Comparison of ENCODE assay signal across 7 mouse cellular contexts in genomic region chr15:103167042-103167615, GRCm38 (mm10). TPM values are rescaled to one million over a fixed set of nuclear protein-coding genes. Genes with fewer than 3 reads are reported as not detected.
DNase-seq lines count a peak whose midpoint lies in the region; ATAC-seq and TF ChIP-seq lines count a peak whose summit lies in the region.

Gene Smug1, minus strand, starts transcription at chr15:103167092.

- WGBS in spleen, adult 2 months, result 75% methylated on average over 6 of the region's 6 CpGs
- 19% methylated on average over 6 of the region's 6 CpGs for WGBS in forebrain, embryonic 15.5 days
- WGBS in hindbrain, postnatal 0 days, result 40% methylated on average over 6 of the region's 6 CpGs

- no peaks in the 10 kb centered on the region for H3K9me3 ChIP-seq in forebrain, embryonic 15.5 days
- H3K9me3 ChIP-seq in hindbrain, postnatal 0 days (ENCODE audit: low read length), result no peaks in the 10 kb centered on the region

- H3K36me3 ChIP-seq in spleen, adult 2 months (ENCODE audit: control insufficient read depth, insufficient read depth, low read length), result no peaks in the 10 kb centered on the region
- no peaks in the 10 kb centered on the region for H3K36me3 ChIP-seq in forebrain, embryonic 15.5 days
- H3K36me3 ChIP-seq in hindbrain, postnatal 0 days (ENCODE audit: insufficient read depth, low read length), result no peaks in the 10 kb centered on the region

- no peak within 1 kb of the TSS for H3K4me2 ChIP-seq in forebrain, embryonic 15.5 days (replicated peaks)
- no peak within 1 kb of the TSS for H3K4me2 ChIP-seq in hindbrain, postnatal 0 days (ENCODE audit: low read depth, low read length)

- TF ChIP-seq POLR2A in spleen, adult 2 months (IDR thresholded peaks at IDR 0.05; ENCODE audit: low read depth, low read length), result no peak

- no peak within 1 kb of the TSS for H3K4me3 ChIP-seq in spleen, adult 2 months (ENCODE audit: extremely low read depth, insufficient read depth, insufficient read length)
- H3K4me3 ChIP-seq in forebrain, embryonic 15.5 days, result no peak within 1 kb of the TSS
- no peak within 1 kb of the TSS for H3K4me3 ChIP-seq in hindbrain, postnatal 0 days (ENCODE audit: low read length)

- peaks cover 20% of the 10 kb centered on the region for H3K4me1 ChIP-seq in spleen, adult 2 months (ENCODE audit: control insufficient read depth, insufficient read depth, insufficient read length)
- peaks cover 34% of the 10 kb centered on the region for H3K4me1 ChIP-seq in forebrain, embryonic 15.5 days
- peaks cover 3% of the 10 kb centered on the region; the same call in 1 of the 2 replicates for H3K4me1 ChIP-seq in hindbrain, postnatal 0 days (ENCODE audit: insufficient read depth, low read length)

- H3K9ac ChIP-seq in forebrain, embryonic 15.5 days (replicated peaks), result no peak within 1 kb of the TSS
- no peak within 1 kb of the TSS for H3K9ac ChIP-seq in hindbrain, postnatal 0 days (replicated peaks; ENCODE audit: low read length)

- ATAC-seq in forebrain, embryonic 15.5 days (replicated peaks), result no peak
- ATAC-seq in hindbrain, postnatal 0 days, result no peak

- DNase-seq in spleen, adult 2 months (ENCODE audit: low read depth in 1 of 2, low spot score in 2 of 2), result no peak
- no peak for DNase-seq in spleen, adult 18-20 months
- DNase-seq in hindbrain, postnatal 0 days (ENCODE audit: low spot score), result no peak
- peak; percentile 30 for DNase-seq in neural tube, embryonic 10.5 days (ENCODE audit: extremely low spot score, low spot score)
- DNase-seq in kidney, adult 11 months, result no peak
- DNase-seq in cerebellum, adult 11 months, result no peak

- peaks cover 7% of the 10 kb centered on the region; the same call in 1 of the 2 replicates for H3K27me3 ChIP-seq in spleen, adult 2 months (ENCODE audit: control insufficient read depth, insufficient read depth, low read length)
- peaks cover 66% of the 10 kb centered on the region for H3K27me3 ChIP-seq in forebrain, embryonic 15.5 days
- H3K27me3 ChIP-seq in hindbrain, postnatal 0 days (ENCODE audit: insufficient read depth, low read length), result peaks cover 28% of the 10 kb centered on the region

- H3K27ac ChIP-seq in spleen, adult 2 months (ENCODE audit: insufficient read depth, low read length), result no peak within 1 kb of the TSS
- no peak within 1 kb of the TSS for H3K27ac ChIP-seq in forebrain, embryonic 15.5 days (replicated peaks)
- H3K27ac ChIP-seq in hindbrain, postnatal 0 days, result no peak within 1 kb of the TSS

- TF ChIP-seq CTCF in spleen, adult 2 months (IDR thresholded peaks at IDR 0.05; ENCODE audit: extremely low read depth, insufficient read depth, insufficient read length, insufficient replicate concordance), result no peak
- no peak for TF ChIP-seq CTCF in hindbrain, postnatal 0 days (IDR thresholded peaks at IDR 0.05; ENCODE audit: low read depth)

RNA-seq across cellular contexts. Expression of gene Smug1, which starts in this region (rescaled TPM):
- 10.6 and 12.5 TPM in 2 replicates for polyA plus RNA-seq in spleen, adult 2 months (2012; rRNA removed)
- 24.7 and 26.8 TPM in 2 replicates for polyA plus RNA-seq in forebrain, embryonic 15.5 days (2015; fragmentation: Nextera tagmentation; extraction: Ambion mirVana)
- total RNA-seq in hindbrain, postnatal 0 days (2014; rRNA removed), result 22.7 and 40.1 TPM in 2 replicates
- polyA plus RNA-seq in hindbrain, postnatal 0 days (2015; fragmentation: Nextera tagmentation; extraction: Ambion mirVana), result 11.9 and 13.2 TPM in 2 replicates
